Mouse (Mus musculus) bone marrow macrophage, adult 2 months (primary cell): Measurements from ENCODE around the gene Stox2.

Source experiments
- CTCF ChIP-seq: IDR thresholded peaks from 2 replicates; pipeline ENCODE4 v1.5.1; 2012; ENCODE audit warnings: low read depth, mild to moderate bottlenecking, low read length, moderate library complexity
- POLR2A ChIP-seq: IDR thresholded peaks from 2 replicates; pipeline ENCODE4 v1.6.1; 2012; ENCODE audit warnings: mild to moderate bottlenecking, low read depth, low read length, borderline replicate concordance

- no peak for TF ChIP-seq CTCF
- TF ChIP-seq POLR2A, result no peak
Observed at GRCm38 (mm10) chr8:47354523-47355168, 91.5 kb downstream of the Stox2 start.
